Mouse (Mus musculus) lung, adult 18-20 months (tissue): ENCODE data around the gene Lefty2.

ENCODE experiments used
- DNase-seq, 2 experiments: peaks; one replicate each; pipeline ENCODE4 v3.0.0; 2022; ENCODE audit warnings: mixed read lengths in 2 of 2

The Lefty2 gene

GRCm38 (mm10) chr1:180901107-180901506, 8.2 kb downstream of the Lefty2 start:
- peak in 1 of 2 experiments; percentile 34 for DNase-seq

- DNase-seq: peak in 1 of 2 experiments; percentile 24
Measured at GRCm38 (mm10) chr1:180902915-180903314, 10.0 kb downstream of the Lefty2 start.

GRCm38 (mm10) chr1:180903666-180904038, 10.7 kb downstream of the Lefty2 start:
- no peak for DNase-seq

- DNase-seq: peak; percentile 94
Measured at GRCm38 (mm10) chr1:180904039-180904814, 11.3 kb downstream of the Lefty2 start, which contains the start of gene Pycr2. Gene Pycr2 (plus strand): TSS chr1:180904293.

GRCm38 (mm10) chr1:180904815-180905080, 11.8 kb downstream of the Lefty2 start:
- DNase-seq: no peak

- DNase-seq: no peak
Measured at GRCm38 (mm10) chr1:180905307-180905706, 12.4 kb downstream of the Lefty2 start.

- DNase-seq: no peak
Measured at GRCm38 (mm10) chr1:180905876-180906275, 13.0 kb downstream of the Lefty2 start.

- DNase-seq: no peak
Measured at GRCm38 (mm10) chr1:180906461-180907147, 13.7 kb downstream of the Lefty2 start.

- no peak for DNase-seq
Measured at GRCm38 (mm10) chr1:180911138-180911537, 18.2 kb downstream of the Lefty2 start.

- peak; percentile 46 to 67 for DNase-seq
Measured at GRCm38 (mm10) chr1:180911653-180912287, 18.9 kb downstream of the Lefty2 start.

- no peak for DNase-seq
Measured at GRCm38 (mm10) chr1:180912792-180913191, 19.9 kb downstream of the Lefty2 start.

- DNase-seq: no peak
Measured at GRCm38 (mm10) chr1:180913797-180914196, 20.9 kb downstream of the Lefty2 start.

GRCm38 (mm10) chr1:180916425-180916824, 23.5 kb downstream of the Lefty2 start:
- DNase-seq: no peak

- DNase-seq: no peak
Measured at GRCm38 (mm10) chr1:180917053-180917452, 24.1 kb downstream of the Lefty2 start.

- peak in 1 of 2 experiments; percentile 40 for DNase-seq
Measured at GRCm38 (mm10) chr1:180919686-180920085, 26.8 kb downstream of the Lefty2 start.

GRCm38 (mm10) chr1:180922273-180923048, 29.6 kb downstream of the Lefty2 start:
- DNase-seq: no peak

- DNase-seq: no peak
Measured at GRCm38 (mm10) chr1:180924737-180925136, 31.8 kb downstream of the Lefty2 start.

- no peak for DNase-seq
Measured at GRCm38 (mm10) chr1:180926286-180926685, 33.4 kb downstream of the Lefty2 start.

- DNase-seq: no peak
Measured at GRCm38 (mm10) chr1:180929599-180929998, 36.7 kb downstream of the Lefty2 start.

GRCm38 (mm10) chr1:180931106-180931505, 38.2 kb downstream of the Lefty2 start:
- no peak for DNase-seq

GRCm38 (mm10) chr1:180933659-180934058, 40.8 kb downstream of the Lefty2 start:
- DNase-seq: no peak

- DNase-seq: no peak
Measured at GRCm38 (mm10) chr1:180934467-180935419, 41.8 kb downstream of the Lefty2 start, which contains the start of gene Lefty1. Gene Lefty1 (plus strand): TSS chr1:180935022.
